Mouse (Mus musculus) olfactory bulb, adult 2 months (tissue): ENCODE data around the gene Spon1.

ENCODE experiments used
- CTCF ChIP-seq: fragments of 200-500 bp; IDR thresholded peaks from 2 replicates; pipeline ENCODE4 v1.5.1; 2012; ENCODE audit warnings: low read depth, mild to moderate bottlenecking, low read length, moderate library complexity; ENCODE audit not compliant: insufficient read depth
- POLR2A ChIP-seq: fragments of 200-500 bp; IDR thresholded peaks from 2 replicates; pipeline ENCODE4 v1.6.1; 2012; ENCODE audit warnings: mild to moderate bottlenecking, low read depth, low read length, moderate library complexity; ENCODE audit not compliant: insufficient read depth

DNA sequence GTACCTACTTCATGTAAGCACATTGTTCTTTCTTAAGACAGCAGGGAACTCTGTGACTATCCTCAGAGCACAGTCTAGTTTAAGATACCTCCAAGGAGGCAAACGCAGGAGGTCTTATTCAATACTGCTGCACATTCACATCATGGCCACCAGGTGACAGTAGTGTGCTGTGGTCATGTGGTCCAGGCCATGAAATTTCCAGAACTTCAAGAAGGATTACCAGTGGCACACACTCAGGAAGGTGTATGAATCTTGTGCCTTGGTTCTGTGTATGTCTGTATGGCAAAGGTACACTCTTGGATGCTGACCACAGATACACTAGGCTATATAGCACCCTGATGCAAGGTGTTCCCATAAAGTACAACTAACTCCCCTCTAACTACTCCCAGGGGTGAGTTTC, 6.6 kb upstream of the Spon1 start:
- no peak for TF ChIP-seq CTCF
- TF ChIP-seq POLR2A, result no peak
